In genomic region chr4:133170056-133170524, GRCm38 (mm10) we compare ENCODE assay signal across 9 mouse cellular contexts. TPM values are rescaled to one million over a fixed set of nuclear protein-coding genes. Genes with fewer than 3 reads are reported as not detected.
DNase-seq lines count a peak whose midpoint lies in the region; ATAC-seq lines count a peak whose summit lies in the region.
"Had no signal": no experiment of that assay in that cellular context is flagged by ENCODE, and none has a peak within 500 bp of the region (broad histone marks: within the 10 kb centered on the region; RNA-seq: fewer than 3 reads in every experiment).

No protein-coding gene starts in this region.

- 64% methylated on average over 3 of the region's 3 CpGs for WGBS in heart, embryonic 12.5 days

- no peaks in the 10 kb centered on the region for H3K9me3 ChIP-seq in heart, embryonic 12.5 days (replicated peaks)
- H3K9me3 ChIP-seq: limb, embryonic 12.5 days had no signal

- intact Hi-C loops in heart, postnatal 36 days (cut with DNase I), result no loop called here

- H3K27me3 ChIP-seq in heart, embryonic 12.5 days (replicated peaks), result no peaks in the 10 kb centered on the region
- H3K27me3 ChIP-seq: limb, embryonic 12.5 days had no signal

- peak overlapping the region; percentile 14; the same call in 1 of the 2 replicates for H3K27ac ChIP-seq in heart, embryonic 12.5 days (ENCODE audit: poor library complexity, severe bottlenecking)

- no peak for ATAC-seq in heart, embryonic 12.5 days (ENCODE audit: insufficient number of reproducible peaks, low FRiP score)
- peak; percentile 83 for ATAC-seq in megakaryocyte progenitor cell, adult 5-6 weeks (replicated peaks; ENCODE audit: poor library complexity)

- H3K36me3 ChIP-seq in heart, embryonic 12.5 days, result peaks cover 13% of the 10 kb centered on the region

- no peak overlapping the region for H3K4me3 ChIP-seq in heart, embryonic 12.5 days
- H3K4me3 ChIP-seq: limb, embryonic 12.5 days had no signal

- H3K4me2 ChIP-seq in heart, embryonic 12.5 days, result no peak overlapping the region
- H3K4me2 ChIP-seq: limb, embryonic 12.5 days had no signal

- no peak for DNase-seq in heart, postnatal 36 days
- DNase-seq in CD4-positive, CD25-positive, alpha-beta regulatory T cell, adult 2 months (ENCODE audit: low read depth, low spot score), result peak; percentile 45
- DNase-seq in induced T-regulatory cell, adult 2 months (ENCODE audit: low read depth), result peak; percentile 65
- DNase-seq in cerebellum, postnatal 14 days, result no peak
- DNase-seq in layer of hippocampus, postnatal 36 days, result no peak
- DNase-seq in layer of hippocampus, adult 11-12 months (ENCODE audit: low spot score), result no peak

- no peak overlapping the region for H3K9ac ChIP-seq in heart, embryonic 12.5 days
- H3K9ac ChIP-seq: limb, embryonic 12.5 days had no signal

- peaks cover 59% of the 10 kb centered on the region for H3K4me1 ChIP-seq in heart, embryonic 12.5 days (replicated peaks)

RNA-seq across cellular contexts. Expression of gene Wasf2, which starts 39.8 kb away (rescaled TPM):
- polyA plus RNA-seq in heart, embryonic 12.5 days (2016; fragmentation: Nextera tagmentation; extraction: Ambion mirVana), result 68.5 and 70.1 TPM in 2 replicates
- total RNA-seq in heart, postnatal 36 days (2021), result 10 to 100 TPM; 81.4 to 89.2 TPM
- 124 and 135 TPM in 2 replicates for total RNA-seq in megakaryocyte progenitor cell, adult 5-6 weeks (2015)
- 24.7 and 35.1 TPM in 2 replicates for total RNA-seq in megakaryocyte progenitor cell, adult 5-6 weeks (2017)
- total RNA-seq in layer of hippocampus, postnatal 36 days (2021), result 10 to 100 TPM; 28.7 to 32.8 TPM

RNA-seq across cellular contexts. Expression of gene Cd164l2, which starts 41.8 kb away (rescaled TPM):
- polyA plus RNA-seq in heart, embryonic 12.5 days (2016; fragmentation: Nextera tagmentation; extraction: Ambion mirVana), result 0.34 TPM in 1 of 2 replicates, not detected in the other
- under 1 TPM in 1 of 2 experiments, not detected in 1; 0.51 TPM for total RNA-seq in heart, postnatal 36 days (2021)
- not detected in 2 replicates for total RNA-seq in megakaryocyte progenitor cell, adult 5-6 weeks (2015)
- not detected in 2 replicates for total RNA-seq in megakaryocyte progenitor cell, adult 5-6 weeks (2017)
- total RNA-seq in layer of hippocampus, postnatal 36 days (2021), result 1 to 10 TPM; 3.7 to 5.8 TPM

RNA-seq across cellular contexts. Expression of gene Gpr3, which starts 42.2 kb away (rescaled TPM):
- 0.27 and 0.37 TPM in 2 replicates for polyA plus RNA-seq in heart, embryonic 12.5 days (2016; fragmentation: Nextera tagmentation; extraction: Ambion mirVana)
- under 1 TPM in 1 of 2 experiments, not detected in 1; 0.16 TPM for total RNA-seq in heart, postnatal 36 days (2021)
- not detected in 2 replicates for total RNA-seq in megakaryocyte progenitor cell, adult 5-6 weeks (2015)
- total RNA-seq in megakaryocyte progenitor cell, adult 5-6 weeks (2017), result 0.08 TPM in 1 of 2 replicates, not detected in the other
- total RNA-seq in layer of hippocampus, postnatal 36 days (2021), result 1 to 10 TPM; 6.8 to 7.3 TPM

Comparison
In these comparisons a context has a peak if more than half of its experiments do, and no peak if none do; other contexts are left out.
1. DNase-seq: peak in CD4-positive, CD25-positive, alpha-beta regulatory T cell, adult 2 months (single experiment) and induced T-regulatory cell, adult 2 months (single experiment); none in heart, postnatal 36 days (0 of 2), cerebellum, postnatal 14 days (0 of 2), layer of hippocampus, postnatal 36 days (0 of 2) and layer of hippocampus, adult 11-12 months (single experiment).
2. RNA of gene Gpr3, which starts 42.2 kb away (total RNA-seq): 6.8 to 7.3 TPM in layer of hippocampus, postnatal 36 days; 0.16 TPM in heart, postnatal 36 days and 0.08 TPM in megakaryocyte progenitor cell, adult 5-6 weeks; every median in the first group is over 4 times any median in the second.